Mouse (Mus musculus) MEL (cell line): ENCODE data around the gene Whamm. TPM values are rescaled to one million over a fixed set of nuclear protein-coding genes. Genes with fewer than 3 reads are reported as not detected.

Source experiments
- DNase-seq: peaks from one replicate; pipeline ENCODE4 v3.0.0; 2011; ENCODE audit warnings: low read depth, low spot score
- H3K27ac ChIP-seq: 2 replicates; pipeline ENCODE4 v1.5.1; 2012; ENCODE audit warnings: low read depth, mild to moderate bottlenecking, control low read depth, low read length, moderate library complexity; ENCODE audit not compliant: control insufficient read depth
- H3K27me3 ChIP-seq, 2 experiments: fragments of 150-350 bp in 1 of 2; sonication (generic) in 1 of 2; 2 replicates each; pipeline ENCODE4 v1.6.1; 2012; ENCODE audit warnings: low read length in 2 of 2, mild to moderate bottlenecking in 2 of 2, improper control_type of control experiment in 1 of 2, moderate library complexity in 1 of 2; ENCODE audit not compliant: insufficient read depth in 2 of 2, control insufficient read depth in 1 of 2
- H3K36me3 ChIP-seq, 2 experiments: 2 replicates each; pipeline ENCODE4 v1.6.1; 2012 to 2014; ENCODE audit warnings: low read length in 2 of 2, improper control_type of control experiment in 1 of 2, inconsistent platforms in 1 of 2, mild to moderate bottlenecking in 1 of 2; ENCODE audit not compliant: insufficient read depth in 2 of 2, control insufficient read depth in 1 of 2
- H3K4me1 ChIP-seq, 2 experiments: fragments of 150-350 bp in 1 of 2; sonication (generic) in 1 of 2; 2 replicates each; pipeline ENCODE4 v1.6.1; 2012; ENCODE audit warnings: low read length in 2 of 2, improper control_type of control experiment in 1 of 2, mild to moderate bottlenecking in 1 of 2; ENCODE audit not compliant: insufficient read depth in 2 of 2, control insufficient read depth in 1 of 2
- H3K4me3 ChIP-seq, 2 experiments: fragments of 150-350 bp in 1 of 2; sonication (generic) in 1 of 2; 2 replicates each; pipeline ENCODE4 v1.5.1; 2012; ENCODE audit warnings: low read depth in 2 of 2, low read length in 2 of 2, mild to moderate bottlenecking in 2 of 2, moderate library complexity in 2 of 2, control low read depth in 1 of 2, improper control_type of control experiment in 1 of 2; ENCODE audit not compliant: control insufficient read depth in 1 of 2, insufficient read depth in 1 of 2
- H3K79me2 ChIP-seq: 2 replicates; pipeline ENCODE4 v1.6.1; 2012; ENCODE audit warnings: mild to moderate bottlenecking, low read length, moderate library complexity; ENCODE audit not compliant: control insufficient read depth, poor library complexity, insufficient read depth
- H3K9ac ChIP-seq: 2 replicates; pipeline ENCODE4 v1.6.1; 2012; ENCODE audit warnings: low read depth, mild to moderate bottlenecking, control low read depth, low read length, moderate library complexity; ENCODE audit not compliant: control insufficient read depth, poor library complexity, severe bottlenecking
- H3K9me3 ChIP-seq: fragments of 150-350 bp; sonication (generic); replicated peaks from 2 replicates; pipeline ENCODE4 v1.6.1; 2012; ENCODE audit warnings: mild to moderate bottlenecking, low read length, improper control_type of control experiment, moderate library complexity; ENCODE audit not compliant: insufficient read depth
- CHD1 ChIP-seq: IDR thresholded peaks from 2 replicates; pipeline ENCODE4 v1.6.1; 2012; ENCODE audit warnings: low read depth, mild to moderate bottlenecking, inconsistent platforms, low read length, improper control_type of control experiment
- E2F4 ChIP-seq: IDR thresholded peaks from 2 replicates; pipeline ENCODE4 v1.6.1; 2011; ENCODE audit warnings: low read depth, low read length, improper control_type of control experiment, borderline replicate concordance
- ELF1 ChIP-seq: IDR thresholded peaks from 2 replicates; pipeline ENCODE4 v1.6.1; 2014; ENCODE audit warnings: low read depth, mild to moderate bottlenecking, inconsistent platforms, low read length, improper control_type of control experiment, moderate library complexity
- EP300 ChIP-seq, 2 experiments: IDR thresholded peaks; 2 replicates each; pipeline ENCODE4 v1.6.1; 2011; ENCODE audit warnings: improper control_type of control experiment in 2 of 2, low read length in 2 of 2, low read depth in 1 of 2, mild to moderate bottlenecking in 1 of 2
- ETS1 ChIP-seq: IDR thresholded peaks from 2 replicates; pipeline ENCODE4 v1.6.1; 2012; ENCODE audit warnings: low read depth, mild to moderate bottlenecking, inconsistent platforms, low read length, improper control_type of control experiment, moderate library complexity
- GABPA ChIP-seq: IDR thresholded peaks from 2 replicates; pipeline ENCODE4 v1.6.1; 2012; ENCODE audit warnings: low read depth, mild to moderate bottlenecking, inconsistent platforms, low read length, improper control_type of control experiment, moderate library complexity
- GATA1 ChIP-seq: IDR thresholded peaks from 2 replicates; pipeline ENCODE4 v1.6.1; 2011; ENCODE audit warnings: low read depth, low read length, improper control_type of control experiment
- HCFC1 ChIP-seq: IDR thresholded peaks from 2 replicates; pipeline ENCODE4 v1.6.1; 2012; ENCODE audit warnings: low read depth, mild to moderate bottlenecking, inconsistent platforms, low read length, improper control_type of control experiment, moderate library complexity
- JUND ChIP-seq: IDR thresholded peaks from 2 replicates; pipeline ENCODE4 v1.6.1; 2011; ENCODE audit warnings: low read depth, mild to moderate bottlenecking, improper control_type of control experiment, low read length
- KAT2A ChIP-seq: conservative IDR thresholded peaks from 2 replicates; pipeline ENCODE4 v1.6.1; 2012; ENCODE audit warnings: low read depth, low read length, improper control_type of control experiment, inconsistent platforms
- MAFK ChIP-seq: IDR thresholded peaks from 2 replicates; pipeline ENCODE4 v1.6.1; 2011; ENCODE audit warnings: low read depth, mild to moderate bottlenecking, low read length, improper control_type of control experiment, borderline replicate concordance
- MAX ChIP-seq: IDR thresholded peaks from 2 replicates; pipeline ENCODE4 v1.6.1; 2011; ENCODE audit warnings: low read length, improper control_type of control experiment
- MAZ ChIP-seq: IDR thresholded peaks from 2 replicates; pipeline ENCODE4 v1.6.1; 2012; ENCODE audit warnings: low read depth, mild to moderate bottlenecking, inconsistent platforms, low read length, improper control_type of control experiment
- MEF2A ChIP-seq: IDR thresholded peaks from 2 replicates; pipeline ENCODE4 v1.6.1; 2014; ENCODE audit warnings: low read depth, mild to moderate bottlenecking, inconsistent platforms, low read length, improper control_type of control experiment; ENCODE audit not compliant: poor library complexity, insufficient replicate concordance, severe bottlenecking; ENCODE audit errors: extremely low read depth
- MXI1 ChIP-seq: IDR thresholded peaks from 2 replicates; pipeline ENCODE4 v1.6.1; 2011; ENCODE audit warnings: mild to moderate bottlenecking, low read depth, low read length, improper control_type of control experiment
- NELFE ChIP-seq: IDR thresholded peaks from 2 replicates; pipeline ENCODE4 v1.6.1; 2011; ENCODE audit warnings: low read depth, low read length, improper control_type of control experiment
- RAD21 ChIP-seq: IDR thresholded peaks from 2 replicates; pipeline ENCODE4 v1.6.1; 2011; ENCODE audit warnings: mild to moderate bottlenecking, low read depth, low read length, improper control_type of control experiment
- SIN3A ChIP-seq: IDR thresholded peaks from 2 replicates; pipeline ENCODE4 v1.6.1; 2012; ENCODE audit warnings: low read length, improper control_type of control experiment, inconsistent platforms
- SMC3 ChIP-seq: IDR thresholded peaks from 2 replicates; pipeline ENCODE4 v1.6.1; 2011; ENCODE audit warnings: low read depth, low read length, improper control_type of control experiment
- TAL1 ChIP-seq: IDR thresholded peaks from 2 replicates; pipeline ENCODE4 v1.6.1; 2012; ENCODE audit warnings: mild to moderate bottlenecking, inconsistent platforms, low read length, moderate library complexity, mixed read lengths
- TBP ChIP-seq: IDR thresholded peaks from 2 replicates; pipeline ENCODE4 v1.8.0; 2011; ENCODE audit warnings: low read depth, low read length, improper control_type of control experiment
- USF1 ChIP-seq: IDR thresholded peaks from 2 replicates; pipeline ENCODE4 v1.6.1; 2014; ENCODE audit warnings: low read depth, mild to moderate bottlenecking, inconsistent platforms, low read length, improper control_type of control experiment, moderate library complexity
- ZMIZ1 ChIP-seq: IDR thresholded peaks from 2 replicates; pipeline ENCODE4 v1.6.1; 2012; ENCODE audit warnings: low read depth, mild to moderate bottlenecking, inconsistent platforms, low read length, improper control_type of control experiment, moderate library complexity
- polyA plus RNA-seq, 2 experiments: library from polyadenylated mRNA; stranded (reverse) in 1 of 2; unstranded in 1 of 2; fragments of >175 nt in 1 of 2; fragments of >200 nt in 1 of 2; gene quantifications; 2 replicates each; pipeline versions ENCODE4 v1.2.1 to v1.2.4; 2012; ENCODE audit warnings: low replicate concordance in 2 of 2, low read depth in 1 of 2; ENCODE audit not compliant: insufficient read length in 2 of 2, insufficient read depth in 1 of 2, missing spikeins in 1 of 2
- total RNA-seq: library from RNA; depleted of rRNA; stranded (reverse); fragments of 300-350 nt; gene quantifications from 2 replicates; pipeline ENCODE4 v1.2.3, GENCODE M21; 2012

The Whamm gene
- total and polyA plus RNA-seq, 3 experiments: 9.4 to 22.9 TPM; not detected in 1

GRCm38 (mm10) chr7:81523663-81524017, 47.4 kb upstream of the Whamm start:
- DNase-seq: no peak
- Histone ChIP-seq H3K27ac (0 out of 2 replicates have a peak overlapping the region, but pooled peaks have one; percentile 28), H3K27me3 (peaks cover 0 to 2% of the 10 kb centered on the region in 2 experiments; a peak in 2 of 4 replicates), H3K79me2 (peaks cover 5% of the 10 kb centered on the region), H3K9ac (peak overlapping the region; percentile 68), H3K4me3 (peak overlapping the region; percentile 76 to 77), H3K36me3 (peaks cover 1 to 4% of the 10 kb centered on the region in 2 experiments; a peak in 2 of 4 replicates), H3K4me1 (peaks cover 0 to 3% of the 10 kb centered on the region in 2 experiments; a peak in 1 of 4 replicates), H3K9me3 (no peaks in the 10 kb centered on the region)
- TF ChIP-seq ETS1 (0 out of 2 replicates have a peak, but pooled peaks have one; percentile 1), SIN3A (peak; percentile 40; the same call in 1 of the 2 replicates), ELF1 (no peak), MAX (0 out of 2 replicates have a peak, but pooled peaks have one; percentile 23)

GRCm38 (mm10) chr7:81528918-81529317, 42.1 kb upstream of the Whamm start:
- H3K27ac ChIP-seq: no peak overlapping the region
- no peak overlapping the region for H3K9ac ChIP-seq
- TF ChIP-seq USF1: no peak
- TF ChIP-seq KAT2A: no peak
- no peak for TF ChIP-seq HCFC1
- TF ChIP-seq E2F4: no peak
- no peak for TF ChIP-seq GATA1
- TF ChIP-seq ZMIZ1: no peak
- H3K9me3 ChIP-seq: no peaks in the 10 kb centered on the region
- H3K4me1 ChIP-seq: peaks cover 0 to 3% of the 10 kb centered on the region in 2 experiments; a peak in 1 of 4 replicates
- no peak overlapping the region for H3K4me3 ChIP-seq
- peaks cover 3% of the 10 kb centered on the region for H3K79me2 ChIP-seq
- peaks cover 1 to 4% of the 10 kb centered on the region in 2 experiments; a peak in 2 of 4 replicates for H3K36me3 ChIP-seq
- H3K27me3 ChIP-seq: no peaks in the 10 kb centered on the region
- DNase-seq: no peak

GRCm38 (mm10) chr7:81531462-81531861, 39.6 kb upstream of the Whamm start:
- Histone ChIP-seq H3K4me1 (no peaks in the 10 kb centered on the region), H3K79me2 (peaks cover under 1% of the 10 kb centered on the region), H3K4me3 (no peak overlapping the region), H3K27me3 (no peaks in the 10 kb centered on the region), H3K9me3 (no peaks in the 10 kb centered on the region), H3K36me3 (peaks cover 0 to 1% of the 10 kb centered on the region in 2 experiments; a peak in 1 of 4 replicates), H3K27ac (no peak overlapping the region), H3K9ac (no peak overlapping the region)
- no peak for DNase-seq
- TF ChIP-seq MEF2A (no peak), JUND (no peak), SIN3A (no peak), EP300 (IDR thresholded peaks at IDR 0.05; ENCODE audit: low read depth in 1 of 2, low read length in 2 of 2) (no peak), MAZ (no peak), E2F4 (no peak), NELFE (no peak), ZMIZ1 (no peak), TBP (no peak), GABPA (no peak), RAD21 (no peak), SMC3 (no peak), CHD1 (no peak), TAL1 (no peak), ELF1 (no peak), USF1 (no peak), MXI1 (no peak), GATA1 (no peak), MAFK (no peak)
